Mouse (Mus musculus): ENCODE measurements around the gene Lce1b. TPM values are rescaled to one million over a fixed set of nuclear protein-coding genes. Genes with fewer than 3 reads are reported as not detected.
"Not testable (repeated sequence)": the region's sequence is repeated elsewhere in the genome, so short reads cannot be mapped to it uniquely, and the experiment has no call there.

The Lce1b gene
- 0.33 and 1.3 TPM in 2 replicates for polyA plus RNA-seq (2015; fragmentation: Nextera tagmentation; extraction: Ambion mirVana)

DNA sequence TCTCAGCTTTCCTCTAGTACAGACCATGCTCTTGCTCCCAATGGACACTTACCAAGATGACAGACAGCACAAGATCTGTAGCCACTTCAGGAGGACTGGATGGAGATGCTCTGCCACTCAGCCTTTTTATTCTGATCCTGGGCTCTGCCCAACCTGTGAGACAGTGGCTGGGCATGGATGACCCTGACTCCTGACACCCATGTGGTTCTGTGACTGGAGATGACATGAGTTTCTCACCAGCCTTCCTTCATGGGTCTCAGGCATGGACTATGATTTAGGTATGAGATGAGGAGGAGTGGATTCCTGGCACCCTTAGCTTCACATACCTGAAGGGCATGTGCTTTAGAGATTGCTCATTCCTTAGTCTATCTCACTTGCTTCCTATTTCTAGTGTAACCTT lies at the start of gene Lce1b:
Gene Lce1b (minus strand): TSS at position 101 of the 400 bp plus-strand sequence.
- no peak for ATAC-seq (ENCODE audit: insufficient number of reproducible peaks, low FRiP score, low TSS enrichment, low read depth)
- H3K36me3 ChIP-seq, result no peaks in the 10 kb centered on the region
- no peak within 1 kb of the TSS for H3K27ac ChIP-seq
- H3K9me3 ChIP-seq, result no peaks in the 10 kb centered on the region
- no peak within 1 kb of the TSS for H3K4me3 ChIP-seq
- H3K27me3 ChIP-seq, result no peaks in the 10 kb centered on the region
- H3K4me1 ChIP-seq, result no peaks in the 10 kb centered on the region
- no peak within 1 kb of the TSS for H3K9ac ChIP-seq
- H3K4me2 ChIP-seq, result no peak within 1 kb of the TSS

GRCm38 (mm10) chr3:92694613-92695012 lies 37.9 kb upstream of the Lce1b start:
- ATAC-seq (ENCODE audit: insufficient number of reproducible peaks, low FRiP score, low TSS enrichment, low read depth), result no peak
- Histone ChIP-seq H3K36me3 (no peaks in the 10 kb centered on the region), H3K27ac (no peak overlapping the region), H3K9me3 (no peaks in the 10 kb centered on the region), H3K4me2 (no peak overlapping the region), H3K9ac (no peak overlapping the region), H3K4me1 (no peaks in the 10 kb centered on the region), H3K4me3 (no peak overlapping the region), H3K27me3 (no peaks in the 10 kb centered on the region)
- 14% methylated on average over 1 of the region's 1 CpGs for WGBS

GRCm38 (mm10) chr3:92691688-92692087 lies 35.0 kb upstream of the Lce1b start:
- H3K4me3 ChIP-seq, result no peak overlapping the region
- H3K4me1 ChIP-seq, result no peaks in the 10 kb centered on the region
- H3K36me3 ChIP-seq, result no peaks in the 10 kb centered on the region
- H3K27me3 ChIP-seq, result no peaks in the 10 kb centered on the region
- ATAC-seq (ENCODE audit: insufficient number of reproducible peaks, low FRiP score, low TSS enrichment, low read depth), result no peak
- H3K27ac ChIP-seq, result no peak overlapping the region
- no peak overlapping the region for H3K4me2 ChIP-seq
- H3K9me3 ChIP-seq, result no peaks in the 10 kb centered on the region
- H3K9ac ChIP-seq, result no peak overlapping the region

DNA sequence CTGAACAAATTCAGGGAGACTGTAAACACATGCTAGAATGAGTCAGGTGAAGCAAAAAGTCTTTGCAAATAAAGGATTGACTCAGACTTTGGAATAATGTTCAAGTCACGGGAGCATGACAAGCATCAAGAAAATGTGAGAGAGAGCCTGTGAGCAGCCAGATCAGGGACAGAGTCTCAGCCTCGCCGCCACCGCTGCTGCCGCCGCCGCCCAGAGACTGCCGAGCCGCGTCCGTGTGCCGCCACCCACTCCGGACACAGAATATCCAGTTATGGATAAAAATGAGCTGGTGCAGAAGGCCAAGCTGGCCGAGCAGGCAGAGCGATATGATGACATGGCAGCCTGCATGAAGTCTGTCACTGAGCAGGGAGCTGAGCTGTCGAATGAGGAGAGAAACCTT lies 32.4 kb upstream of the Lce1b start:
- H3K36me3 ChIP-seq; H3K27ac ChIP-seq; H3K27me3 ChIP-seq; H3K4me3 ChIP-seq; H3K4me2 ChIP-seq; H3K9me3 ChIP-seq; H3K4me1 ChIP-seq; H3K9ac ChIP-seq; ATAC-seq (ENCODE audit: insufficient number of reproducible peaks, low FRiP score, low TSS enrichment, low read depth): not testable (repeated sequence)
- 80% methylated on average over 16 of the region's 16 CpGs for WGBS

- 41% methylated on average over 2 of the region's 2 CpGs for WGBS
- Histone ChIP-seq H3K36me3 (no peaks in the 10 kb centered on the region), H3K9me3 (no peaks in the 10 kb centered on the region), H3K27ac (no peak within 1 kb of the TSS), H3K9ac (no peak within 1 kb of the TSS), H3K4me1 (no peaks in the 10 kb centered on the region), H3K4me3 (no peak within 1 kb of the TSS), H3K4me2 (no peak within 1 kb of the TSS), H3K27me3 (no peaks in the 10 kb centered on the region)
- ATAC-seq (ENCODE audit: insufficient number of reproducible peaks, low FRiP score, low TSS enrichment, low read depth), result no peak
These were observed 30.4 kb upstream of the Lce1b start, which contains the start of gene Lce1d for GRCm38 (mm10) chr3:92687110-92687509. Gene Lce1d, minus strand, starts transcription at chr3:92687210.

GRCm38 (mm10) chr3:92678947-92679346 lies 22.2 kb upstream of the Lce1b start, which contains the start of gene Lce1c:
Gene Lce1c, plus strand, starts transcription at chr3:92679247.
- H3K4me2 ChIP-seq, result no peak within 1 kb of the TSS
- H3K9ac ChIP-seq, result no peak within 1 kb of the TSS
- no peaks in the 10 kb centered on the region for H3K9me3 ChIP-seq
- H3K27ac ChIP-seq, result no peak within 1 kb of the TSS
- H3K4me3 ChIP-seq, result no peak within 1 kb of the TSS
- no peak for ATAC-seq (ENCODE audit: insufficient number of reproducible peaks, low FRiP score, low TSS enrichment, low read depth)
- H3K4me1 ChIP-seq, result no peaks in the 10 kb centered on the region
- H3K27me3 ChIP-seq, result no peaks in the 10 kb centered on the region
- WGBS, result 83% methylated on average over 4 of the region's 4 CpGs
- H3K36me3 ChIP-seq, result no peaks in the 10 kb centered on the region

DNA sequence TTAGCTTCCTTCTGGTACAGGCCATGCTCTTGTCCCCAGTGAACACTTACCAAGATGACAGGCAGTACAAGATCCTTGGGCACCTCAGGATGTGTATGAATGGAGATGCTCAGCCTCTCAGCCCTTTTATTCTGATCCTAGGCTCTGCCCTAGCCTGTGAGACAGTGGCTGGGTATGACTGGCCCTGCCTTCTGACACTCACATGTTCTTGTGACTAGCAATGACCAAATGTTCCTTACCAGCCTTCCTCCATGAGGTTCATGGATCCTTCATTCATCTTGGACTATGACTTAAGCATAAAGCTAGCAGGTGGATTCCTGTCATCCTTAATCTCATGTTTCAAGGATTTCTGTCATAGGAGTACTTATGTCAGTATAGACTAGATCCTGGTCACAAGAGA lies 13.5 kb upstream of the Lce1b start, which contains the start of gene Lce1a2:
Gene Lce1a2 (minus strand): TSS at position 101 of the 400 bp plus-strand sequence.
- no peak within 1 kb of the TSS for H3K9ac ChIP-seq
- no peak within 1 kb of the TSS for H3K4me2 ChIP-seq
- H3K27me3 ChIP-seq, result no peaks in the 10 kb centered on the region
- H3K27ac ChIP-seq, result no peak within 1 kb of the TSS
- no peaks in the 10 kb centered on the region for H3K4me1 ChIP-seq
- H3K36me3 ChIP-seq, result no peaks in the 10 kb centered on the region
- H3K4me3 ChIP-seq, result no peak within 1 kb of the TSS
- no peaks in the 10 kb centered on the region for H3K9me3 ChIP-seq
- ATAC-seq (ENCODE audit: insufficient number of reproducible peaks, low FRiP score, low TSS enrichment, low read depth), result no peak

DNA sequence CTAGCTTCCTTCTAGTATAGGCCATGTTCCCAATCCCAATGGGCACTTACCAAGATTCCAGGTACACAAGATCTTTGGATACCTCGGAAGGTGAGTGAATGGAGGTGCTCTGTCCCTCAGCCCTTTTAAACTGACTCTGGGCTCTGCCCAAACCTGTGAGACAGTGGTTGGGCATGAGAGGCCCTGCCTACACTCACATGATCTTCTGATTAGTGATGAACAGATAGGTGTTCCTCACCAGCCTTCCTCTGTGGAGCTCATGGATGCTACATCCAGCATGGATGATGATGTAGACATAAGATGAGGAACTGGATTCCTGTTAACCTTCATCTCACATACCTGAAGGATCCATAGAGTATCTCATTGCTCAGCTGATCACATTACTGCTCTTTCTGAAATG lies 8.5 kb downstream of the Lce1b start, which contains the start of gene Lce1a1:
Gene Lce1a1 (minus strand): TSS at position 101 of the 400 bp plus-strand sequence.
- ATAC-seq (ENCODE audit: insufficient number of reproducible peaks, low FRiP score, low TSS enrichment, low read depth), result no peak
- Histone ChIP-seq H3K4me2 (no peak within 1 kb of the TSS), H3K4me3 (no peak within 1 kb of the TSS), H3K9me3 (no peaks in the 10 kb centered on the region), H3K27ac (no peak within 1 kb of the TSS), H3K9ac (no peak within 1 kb of the TSS), H3K27me3 (no peaks in the 10 kb centered on the region), H3K36me3 (no peaks in the 10 kb centered on the region), H3K4me1 (no peaks in the 10 kb centered on the region)
- WGBS, result 88% methylated on average over 1 of the region's 1 CpGs

- WGBS, result 88% methylated on average over 15 of the region's 15 CpGs
- Histone ChIP-seq H3K36me3 (no peaks in the 10 kb centered on the region), H3K9me3 (no peaks in the 10 kb centered on the region), H3K4me1 (no peaks in the 10 kb centered on the region), H3K9ac (no peak overlapping the region), H3K4me3 (no peak overlapping the region), H3K27me3 (no peaks in the 10 kb centered on the region), H3K4me2 (no peak overlapping the region), H3K27ac (no peak overlapping the region)
- ATAC-seq (ENCODE audit: insufficient number of reproducible peaks, low FRiP score, low TSS enrichment, low read depth), result no peak
These were observed 16.9 kb downstream of the Lce1b start for GRCm38 (mm10) chr3:92639854-92640253.

GRCm38 (mm10) chr3:92638653-92638991 lies 18.1 kb downstream of the Lce1b start:
- Histone ChIP-seq H3K4me2 (no peak overlapping the region), H3K4me3 (no peak overlapping the region)

GRCm38 (mm10) chr3:92637745-92638652 lies 18.7 kb downstream of the Lce1b start:
- 28% methylated on average over 1 of the region's 1 CpGs for whole genome bisulfite sequencing
- no peak for ATAC-seq (ENCODE audit: insufficient number of reproducible peaks, low FRiP score, low TSS enrichment, low read depth)
- H3K9me3 ChIP-seq, result no peaks in the 10 kb centered on the region
- H3K4me3 ChIP-seq, result no peak overlapping the region
- H3K4me1 ChIP-seq, result no peaks in the 10 kb centered on the region
- no peaks in the 10 kb centered on the region for H3K36me3 ChIP-seq
- no peaks in the 10 kb centered on the region for H3K27me3 ChIP-seq
- H3K9ac ChIP-seq, result no peak overlapping the region
- H3K27ac ChIP-seq, result no peak overlapping the region
- H3K4me2 ChIP-seq, result no peak overlapping the region

More at GRCm38 (mm10) chr3:92638653-92638991, 18.1 kb downstream of the Lce1b start:
- Histone ChIP-seq H3K27ac (no peak overlapping the region), H3K36me3 (no peaks in the 10 kb centered on the region), H3K27me3 (no peaks in the 10 kb centered on the region), H3K9ac (no peak overlapping the region), H3K9me3 (no peaks in the 10 kb centered on the region), H3K4me1 (no peaks in the 10 kb centered on the region)
- WGBS, result 73% methylated on average over 3 of the region's 3 CpGs
- no peak for ATAC-seq (ENCODE audit: insufficient number of reproducible peaks, low FRiP score, low TSS enrichment, low read depth)

DNA sequence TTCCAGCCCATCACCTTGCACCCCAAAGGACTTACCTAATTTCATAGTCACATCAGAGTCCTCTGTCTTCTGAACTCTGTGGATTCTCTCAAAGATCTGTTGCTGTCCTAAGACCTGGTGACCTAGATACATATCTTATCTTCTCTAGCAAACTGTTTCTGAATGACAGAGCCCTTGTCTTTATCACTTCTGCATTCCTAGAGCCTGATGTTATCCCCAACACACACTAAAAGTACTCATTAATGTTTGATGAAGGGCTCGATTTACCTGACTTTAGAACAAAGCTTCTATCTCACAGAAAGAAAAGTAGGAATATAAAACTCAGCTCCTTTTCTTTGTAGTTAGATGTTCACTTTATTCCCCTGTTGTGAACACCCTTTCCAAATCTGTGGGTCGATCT lies 35.2 kb downstream of the Lce1b start, which contains the start of gene Lce6a:
Gene Lce6a (minus strand): TSS at position 101 of the 400 bp plus-strand sequence.
- Histone ChIP-seq H3K9me3 (no peaks in the 10 kb centered on the region), H3K4me3 (no peak within 1 kb of the TSS), H3K4me2 (no peak within 1 kb of the TSS), H3K36me3 (no peaks in the 10 kb centered on the region), H3K9ac (no peak within 1 kb of the TSS), H3K27ac (no peak within 1 kb of the TSS), H3K4me1 (no peaks in the 10 kb centered on the region), H3K27me3 (no peaks in the 10 kb centered on the region)
- 73% methylated on average over 2 of the region's 2 CpGs for WGBS
- no peak for ATAC-seq (ENCODE audit: insufficient number of reproducible peaks, low FRiP score, low TSS enrichment, low read depth)

Measured in limb, embryonic 15.5 days (tissue).